Mouse (Mus musculus) MEL (cell line): ENCODE data around the gene Cox20.
"Not testable (repeated sequence)": the region's sequence is repeated elsewhere in the genome, so short reads cannot be mapped to it uniquely, and the experiment has no call there.

Experiments used
- CHD2 ChIP-seq: IDR thresholded peaks from 2 replicates; pipeline ENCODE4 v1.6.1; 2011; ENCODE audit warnings: low read length, improper control_type of control experiment
- CTCF ChIP-seq, 3 experiments: IDR thresholded peaks in 2 of 3; conservative IDR thresholded peaks in 1 of 3; 2 replicates each; pipeline ENCODE4 v1.5.1; 2011 to 2012; ENCODE audit warnings: low read length in 3 of 3, low read depth in 2 of 3, mild to moderate bottlenecking in 2 of 3, improper control_type of control experiment in 1 of 3, inconsistent platforms in 1 of 3, mixed read lengths in 1 of 3, moderate library complexity in 1 of 3; ENCODE audit not compliant: control insufficient read depth in 1 of 3, insufficient read depth in 1 of 3, poor library complexity in 1 of 3, severe bottlenecking in 1 of 3

DNA sequence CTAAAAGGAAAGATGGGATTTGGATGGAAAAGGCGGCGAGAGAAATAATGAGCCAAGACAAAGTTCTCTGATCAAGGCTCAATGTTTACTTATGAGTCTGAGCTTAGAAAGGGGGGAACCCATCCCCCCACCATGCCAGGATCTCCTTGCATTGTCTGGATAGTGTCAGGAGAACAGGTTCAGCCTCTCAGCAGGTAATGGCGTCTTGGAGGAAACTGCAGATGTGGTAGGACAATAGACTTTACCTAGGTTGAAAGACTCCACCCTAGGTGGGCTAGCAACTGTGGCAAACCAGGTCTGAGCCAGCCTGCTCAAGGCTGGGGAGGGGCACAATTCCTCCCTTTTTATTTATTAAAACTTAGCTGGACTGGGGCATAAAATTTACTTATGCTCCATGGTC is 35.6 kb upstream of the Cox20 start:
- TF ChIP-seq CTCF (IDR thresholded peaks at IDR 0.05 in 2 of 3, conservative IDR thresholded peaks at IDR 0.05 in 1 of 3; ENCODE audit: control insufficient read depth in 1 of 3, insufficient read depth in 1 of 3, low read depth in 2 of 3, low read length in 3 of 3, poor library complexity in 1 of 3, severe bottlenecking in 1 of 3); CHD2: not testable (repeated sequence)
